In genomic region chr16:78737902-78738301, GRCm38 (mm10) we compare ENCODE assay signal across 19 mouse cellular contexts.
"Had no signal": no experiment of that assay in that cellular context is flagged by ENCODE, and none has a peak within 500 bp of the region (broad histone marks: within the 10 kb centered on the region; RNA-seq: fewer than 3 reads in every experiment).

No protein-coding gene starts in this region.

- H3K4me1 ChIP-seq: kidney, embryonic 15.5 days; limb, embryonic 12.5 days; midbrain, embryonic 10.5 days; midbrain, embryonic 13.5 days had no signal

- H3K4me3 ChIP-seq: kidney, embryonic 15.5 days; left cerebral cortex, adult 2 months; limb, embryonic 12.5 days; midbrain, embryonic 10.5 days; midbrain, embryonic 13.5 days had no signal

- H3K27ac ChIP-seq: kidney, embryonic 15.5 days; left cerebral cortex, adult 2 months; limb, embryonic 12.5 days; liver, embryonic 14.5 days; macrophage; midbrain, embryonic 10.5 days; midbrain, embryonic 13.5 days; stomach, postnatal 0 days had no signal

- H3K27me3 ChIP-seq: kidney, embryonic 15.5 days; limb, embryonic 12.5 days; midbrain, embryonic 13.5 days had no signal

- ATAC-seq: liver, postnatal 0 days; lung, postnatal 0 days; midbrain, embryonic 13.5 days; midbrain, embryonic 16.5 days had no signal

- DNase-seq: kidney, adult 8-10 months; kidney, postnatal 10 days; kidney, postnatal 36 days; layer of hippocampus, postnatal 36 days; liver, postnatal 0 days; lung, embryonic 14.5 days; right cerebral cortex, postnatal 14 days; right cerebral cortex, postnatal 4 days; thymus, postnatal 25 days had no signal

- H3K36me3 ChIP-seq: kidney, embryonic 15.5 days; limb, embryonic 12.5 days; midbrain, embryonic 10.5 days; midbrain, embryonic 13.5 days had no signal

- H3K4me2 ChIP-seq: kidney, embryonic 15.5 days; limb, embryonic 12.5 days; lung, embryonic 14.5 days; midbrain, embryonic 13.5 days had no signal

- H3K9me3 ChIP-seq: kidney, embryonic 15.5 days; limb, embryonic 12.5 days; midbrain, embryonic 10.5 days; midbrain, embryonic 13.5 days had no signal

- H3K9ac ChIP-seq: kidney, embryonic 15.5 days; limb, embryonic 12.5 days; liver, embryonic 14.5 days; liver, postnatal 0 days; lung, embryonic 14.5 days; midbrain, embryonic 13.5 days had no signal
